Mouse (Mus musculus): Measurements from ENCODE around the gene Lhx2. TPM values are rescaled to one million over a fixed set of nuclear protein-coding genes. Genes with fewer than 3 reads are reported as not detected.
A peak's percentile ranks its signal among the peaks of the same experiment; 100 is the strongest.

Lhx2 gene
- polyA plus RNA-seq, 1 experiment = 0.08 TPM

GRCm38 (mm10) chr2:38351641-38352320 is 12.7 kb downstream of the Lhx2 start:
- Histone ChIP-seq H3K27me3 (replicated peaks; ENCODE audit: control insufficient read depth, insufficient read depth, low read length) (peaks cover 16% of the 10 kb centered on the region), H3K27ac (ENCODE audit: insufficient read depth, low read depth, low read length) (no peak overlapping the region), H3K4me1 (ENCODE audit: control insufficient read depth, insufficient read depth, low read length) (peaks cover 2% of the 10 kb centered on the region; the same call in 1 of the 2 replicates), H3K4me3 (ENCODE audit: insufficient read depth, low read depth, low read length) (peak overlapping the region; percentile 12; the same call in 1 of the 2 replicates), H3K36me3 (ENCODE audit: control insufficient read depth, insufficient read depth, low read length) (no peaks in the 10 kb centered on the region)
- TF ChIP-seq POLR2A (IDR thresholded peaks at IDR 0.05; ENCODE audit: low read depth, low read length) = no peak
- TF ChIP-seq CTCF (conservative IDR thresholded peaks at IDR 0.05; ENCODE audit: insufficient read depth, insufficient read length, low read depth, low read length) = no peak
- no peak for DNase-seq
- WGBS = 4% methylated on average over 57 of the region's 57 CpGs

DNA sequence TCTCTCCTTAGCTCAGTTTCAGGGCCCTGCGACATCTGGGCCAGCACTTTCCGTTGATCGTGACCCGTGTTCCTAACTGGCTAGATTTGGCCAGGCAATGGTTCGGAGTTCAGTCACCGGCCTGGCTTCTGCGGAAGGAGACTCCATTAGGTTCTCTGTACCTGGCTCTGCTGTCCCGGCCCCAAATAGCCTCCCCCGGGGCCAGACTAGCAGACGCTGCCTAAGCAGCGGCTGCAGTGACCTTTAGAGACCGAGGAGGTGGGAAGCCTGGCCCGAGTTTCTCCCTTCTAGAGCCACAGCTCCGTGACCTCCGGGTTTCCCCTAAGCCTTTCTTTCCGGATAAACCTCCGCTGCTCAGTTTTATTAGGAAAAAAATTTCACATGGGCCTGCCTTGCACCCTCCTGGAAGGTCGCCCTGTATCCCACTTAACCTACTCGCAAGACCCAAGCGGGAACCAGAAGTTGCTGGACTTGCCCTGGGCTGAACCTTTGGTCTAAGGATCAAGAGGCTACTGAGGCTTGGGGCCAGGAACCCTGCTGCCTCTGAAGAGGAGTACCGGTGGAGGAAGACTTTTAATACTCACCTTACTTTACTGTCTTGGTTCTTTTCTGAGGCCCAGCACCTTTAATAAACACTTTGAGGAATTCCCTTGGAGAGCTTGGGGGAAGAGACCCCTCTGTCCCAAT is 13.4 kb downstream of the Lhx2 start:
- peaks cover 2% of the 10 kb centered on the region; the same call in 1 of the 2 replicates for H3K4me1 ChIP-seq (ENCODE audit: control insufficient read depth, insufficient read depth, low read length)
- H3K27me3 ChIP-seq (replicated peaks; ENCODE audit: control insufficient read depth, insufficient read depth, low read length) = peaks cover 17% of the 10 kb centered on the region
- 19% methylated on average over 21 of the region's 21 CpGs for WGBS

DNA sequence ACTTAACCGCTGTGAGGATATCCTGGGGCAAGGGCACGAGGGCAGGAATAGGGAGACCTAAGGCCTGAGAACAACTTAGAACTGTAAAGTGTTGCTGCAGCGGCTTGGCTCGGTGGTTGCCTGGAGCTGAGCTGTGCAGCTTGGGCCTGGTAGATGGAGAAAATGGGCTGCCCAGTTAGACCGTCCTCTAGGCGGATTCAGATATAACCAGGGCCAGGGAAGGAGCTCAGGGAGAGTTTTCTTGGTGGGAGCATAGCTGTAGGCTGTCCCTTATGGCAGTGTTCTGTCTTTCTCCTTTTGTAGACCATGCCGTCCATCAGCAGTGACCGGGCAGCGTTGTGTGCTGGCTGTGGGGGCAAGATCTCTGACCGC is 13.9 kb downstream of the Lhx2 start:
- no peak overlapping the region for H3K27ac ChIP-seq (ENCODE audit: insufficient read depth, low read depth, low read length)
- no peak for DNase-seq
- no peak for TF ChIP-seq CTCF (conservative IDR thresholded peaks at IDR 0.05; ENCODE audit: insufficient read depth, insufficient read length, low read depth, low read length)
- TF ChIP-seq POLR2A (IDR thresholded peaks at IDR 0.05; ENCODE audit: low read depth, low read length) = no peak
- H3K4me3 ChIP-seq (ENCODE audit: insufficient read depth, low read depth, low read length) = no peak overlapping the region
- H3K4me1 ChIP-seq (ENCODE audit: control insufficient read depth, insufficient read depth, low read length) = peaks cover 2% of the 10 kb centered on the region; the same call in 1 of the 2 replicates
- 48% methylated on average over 10 of the region's 10 CpGs for WGBS
- H3K27me3 ChIP-seq (replicated peaks; ENCODE audit: control insufficient read depth, insufficient read depth, low read length) = peaks cover 17% of the 10 kb centered on the region
- H3K36me3 ChIP-seq (ENCODE audit: control insufficient read depth, insufficient read depth, low read length) = no peaks in the 10 kb centered on the region

More for the DNA sequence above, 13.4 kb downstream of the Lhx2 start:
- TF ChIP-seq POLR2A (IDR thresholded peaks at IDR 0.05; ENCODE audit: low read depth, low read length) (no peak), CTCF (conservative IDR thresholded peaks at IDR 0.05; ENCODE audit: insufficient read depth, insufficient read length, low read depth, low read length) (no peak)
- Histone ChIP-seq H3K36me3 (ENCODE audit: control insufficient read depth, insufficient read depth, low read length) (no peaks in the 10 kb centered on the region), H3K4me3 (ENCODE audit: insufficient read depth, low read depth, low read length) (no peak overlapping the region), H3K27ac (ENCODE audit: insufficient read depth, low read depth, low read length) (no peak overlapping the region)
- peak; percentile 61 for DNase-seq

DNA sequence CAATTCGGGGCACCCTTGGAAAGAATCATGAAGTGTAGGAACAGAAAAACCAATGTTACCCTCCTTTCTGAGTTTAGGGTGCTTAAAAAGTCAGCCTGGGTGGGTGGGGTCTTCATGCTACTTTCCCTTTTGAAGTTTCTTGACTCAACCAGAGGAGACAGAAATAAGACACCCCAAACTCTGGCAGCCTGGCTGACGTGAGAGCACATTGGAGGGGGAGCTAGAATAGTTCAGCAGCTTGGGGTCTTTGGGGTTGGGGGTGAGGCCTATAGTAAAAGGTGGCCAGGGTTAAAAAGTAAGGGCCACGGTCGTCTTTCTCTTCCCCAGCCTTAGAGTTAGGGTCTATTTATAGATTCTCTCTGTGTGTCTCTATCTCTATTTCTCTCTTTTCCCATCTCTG is 14.6 kb downstream of the Lhx2 start:
- no peak for TF ChIP-seq CTCF (conservative IDR thresholded peaks at IDR 0.05; ENCODE audit: insufficient read depth, insufficient read length, low read depth, low read length)
- TF ChIP-seq POLR2A (IDR thresholded peaks at IDR 0.05; ENCODE audit: low read depth, low read length) = no peak
- peaks cover 2% of the 10 kb centered on the region; the same call in 1 of the 2 replicates for H3K4me1 ChIP-seq (ENCODE audit: control insufficient read depth, insufficient read depth, low read length)
- 57% methylated on average over 4 of the region's 4 CpGs for WGBS
- peaks cover 17% of the 10 kb centered on the region for H3K27me3 ChIP-seq (replicated peaks; ENCODE audit: control insufficient read depth, insufficient read depth, low read length)
- no peak for DNase-seq
- no peak overlapping the region for H3K4me3 ChIP-seq (ENCODE audit: insufficient read depth, low read depth, low read length)
- H3K27ac ChIP-seq (ENCODE audit: insufficient read depth, low read depth, low read length) = no peak overlapping the region
- H3K36me3 ChIP-seq (ENCODE audit: control insufficient read depth, insufficient read depth, low read length) = no peaks in the 10 kb centered on the region

DNA sequence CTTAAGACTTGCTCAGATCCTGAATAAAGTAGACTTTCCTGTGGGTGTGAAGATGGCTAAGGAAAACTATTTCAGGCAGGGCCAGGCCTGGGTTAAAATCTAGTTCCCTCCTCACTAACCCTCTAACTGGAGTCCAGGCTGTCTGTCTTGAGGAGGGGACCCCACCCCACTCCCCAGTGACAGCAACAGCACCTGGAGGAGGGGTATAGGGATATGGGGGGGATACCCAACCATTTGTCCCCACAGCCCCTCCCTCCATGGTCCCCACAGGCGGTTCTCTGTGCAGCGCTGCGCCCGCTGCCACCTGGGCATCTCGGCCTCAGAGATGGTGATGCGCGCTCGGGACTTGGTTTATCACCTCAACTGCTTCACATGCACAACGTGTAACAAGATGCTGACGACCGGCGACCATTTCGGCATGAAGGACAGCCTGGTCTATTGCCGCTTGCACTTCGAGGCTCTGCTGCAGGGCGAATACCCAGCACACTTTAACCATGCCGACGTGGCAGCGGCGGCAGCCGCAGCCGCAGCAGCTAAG is 15.2 kb downstream of the Lhx2 start:
- TF ChIP-seq POLR2A (IDR thresholded peaks at IDR 0.05; ENCODE audit: low read depth, low read length) = no peak
- no peak for TF ChIP-seq CTCF (conservative IDR thresholded peaks at IDR 0.05; ENCODE audit: insufficient read depth, insufficient read length, low read depth, low read length)
- no peaks in the 10 kb centered on the region for H3K36me3 ChIP-seq (ENCODE audit: control insufficient read depth, insufficient read depth, low read length)
- WGBS = 8% methylated on average over 22 of the region's 22 CpGs
- H3K27me3 ChIP-seq (replicated peaks; ENCODE audit: control insufficient read depth, insufficient read depth, low read length) = peaks cover 17% of the 10 kb centered on the region
- H3K4me3 ChIP-seq (ENCODE audit: insufficient read depth, low read depth, low read length) = no peak overlapping the region
- no peak for DNase-seq
- no peak overlapping the region for H3K27ac ChIP-seq (ENCODE audit: insufficient read depth, low read depth, low read length)
- H3K4me1 ChIP-seq (ENCODE audit: control insufficient read depth, insufficient read depth, low read length) = peaks cover 2% of the 10 kb centered on the region; the same call in 1 of the 2 replicates

DNA sequence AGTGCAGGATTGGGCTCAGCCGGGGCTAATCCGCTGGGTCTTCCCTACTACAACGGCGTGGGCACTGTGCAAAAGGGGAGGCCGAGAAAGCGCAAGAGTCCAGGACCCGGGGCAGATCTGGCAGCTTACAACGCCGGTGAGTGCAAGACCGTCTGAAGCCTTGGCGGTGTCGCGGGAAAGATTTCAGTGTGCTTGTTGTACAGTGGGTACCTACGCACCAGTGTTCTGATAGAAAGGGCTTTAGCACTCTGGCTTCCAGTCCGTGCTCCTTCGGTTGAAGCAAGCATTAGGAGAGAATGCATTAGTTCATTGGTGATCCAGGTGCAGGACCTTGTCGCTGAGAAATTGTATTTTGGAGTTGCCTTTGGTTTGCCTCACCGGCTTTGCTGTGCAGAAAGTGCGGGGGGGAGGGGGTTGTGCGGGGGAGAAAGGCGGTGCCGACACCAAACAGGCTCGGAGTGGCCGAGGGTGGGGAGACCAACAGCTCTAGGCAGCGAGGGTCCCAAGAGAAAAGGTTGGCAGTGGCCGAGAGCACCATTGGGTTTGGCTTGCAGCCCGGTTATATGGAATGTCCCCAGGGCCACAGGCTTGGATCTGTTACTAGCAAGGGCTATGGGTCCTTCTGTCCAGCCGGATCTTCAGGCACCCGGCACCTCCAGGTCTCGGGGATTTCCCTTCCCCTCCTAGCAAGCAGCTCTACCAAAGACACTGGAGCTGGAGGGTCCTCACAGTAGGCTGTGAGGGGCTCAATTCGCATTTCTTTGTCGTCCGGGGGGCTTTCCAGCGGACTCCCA is 15.8 kb downstream of the Lhx2 start:
- DNase-seq = no peak
- Histone ChIP-seq H3K4me1 (ENCODE audit: control insufficient read depth, insufficient read depth, low read length) (peaks cover 2% of the 10 kb centered on the region; the same call in 1 of the 2 replicates), H3K36me3 (ENCODE audit: control insufficient read depth, insufficient read depth, low read length) (no peaks in the 10 kb centered on the region), H3K27me3 (replicated peaks; ENCODE audit: control insufficient read depth, insufficient read depth, low read length) (peaks cover 17% of the 10 kb centered on the region), H3K4me3 (ENCODE audit: insufficient read depth, low read depth, low read length) (no peak overlapping the region), H3K27ac (ENCODE audit: insufficient read depth, low read depth, low read length) (no peak overlapping the region)
- WGBS = 5% methylated on average over 34 of the region's 34 CpGs
- TF ChIP-seq POLR2A (IDR thresholded peaks at IDR 0.05; ENCODE audit: low read depth, low read length) (no peak), CTCF (conservative IDR thresholded peaks at IDR 0.05; ENCODE audit: insufficient read depth, insufficient read length, low read depth, low read length) (no peak)
